In the genomic region with DNA sequence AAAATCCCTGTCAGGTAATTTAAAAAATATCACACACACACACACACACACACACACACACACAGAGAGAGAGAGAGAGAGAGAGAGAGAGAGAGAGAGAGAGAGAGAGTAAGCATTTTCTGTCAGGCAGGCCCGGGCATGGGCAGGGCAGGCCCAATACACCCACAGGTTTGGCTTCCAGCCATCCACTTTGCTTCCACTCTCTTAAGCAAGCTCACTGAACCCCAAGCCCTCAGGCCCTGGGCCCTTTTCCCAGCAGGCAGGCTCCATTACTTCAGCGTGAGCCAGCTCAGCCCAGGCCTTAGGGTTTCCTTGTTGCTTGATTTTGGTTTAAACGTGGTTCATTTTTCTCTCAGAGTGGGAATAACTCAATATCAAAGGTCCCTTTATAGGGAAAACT, we compare ENCODE assay signal across 11 mouse cellular contexts. TPM values are rescaled to one million over a fixed set of nuclear protein-coding genes. Genes with fewer than 3 reads are reported as not detected.
A peak's percentile ranks its signal among the peaks of the same experiment; 100 is the strongest.
DNase-seq lines count a peak whose midpoint lies in the region; ATAC-seq lines count a peak whose summit lies in the region.
"Had no signal": no experiment of that assay in that cellular context is flagged by ENCODE, and none has a peak within 500 bp of the region (broad histone marks: within the 10 kb centered on the region; RNA-seq: fewer than 3 reads in every experiment).

No protein-coding gene starts in this region.

- no peak overlapping the region for H3K4me3 ChIP-seq in midbrain, embryonic 10.5 days

- no peaks in the 10 kb centered on the region for H3K9me3 ChIP-seq in midbrain, embryonic 10.5 days (replicated peaks)

- DNase-seq in cerebellum, postnatal 10 days: peak; percentile 62 to 77
- DNase-seq in cerebellum, adult 9-11 months: no peak
- peak; percentile 61 for DNase-seq in left cerebral cortex, postnatal 4 days
- no peak for DNase-seq in left cerebral cortex, adult 11 months (ENCODE audit: low spot score)
- DNase-seq in adrenal gland, postnatal 36 days: peak; percentile 9 to 42
- DNase-seq in lung, postnatal 10 days: peak; percentile 14
- no peak for DNase-seq in midbrain, embryonic 10.5 days (ENCODE audit: low spot score)
- DNase-seq: gastrocnemius, postnatal 25 days had no signal

- H3K4me1 ChIP-seq in midbrain, embryonic 10.5 days: no peaks in the 10 kb centered on the region

- intact Hi-C loops in left cerebral cortex, postnatal 4 days (cut with DNase I): no loop called here

- H3K27ac ChIP-seq in midbrain, embryonic 10.5 days (replicated peaks): no peak overlapping the region

- no peaks in the 10 kb centered on the region for H3K27me3 ChIP-seq in midbrain, embryonic 10.5 days (ENCODE audit: low read depth, poor library complexity, severe bottlenecking)

- H3K36me3 ChIP-seq in midbrain, embryonic 10.5 days: no peaks in the 10 kb centered on the region

- WGBS in midbrain, embryonic 10.5 days: 84% methylated on average over 3 of the region's 3 CpGs

- no peak for ATAC-seq in CD4-positive, CD25-positive, alpha-beta regulatory T cell, adult 4 months

RNA-seq across cellular contexts. Expression of a gene that starts 2.5 kb away (rescaled TPM):
- not detected for total RNA-seq in left cerebral cortex, postnatal 4 days (2021)
- total RNA-seq in adrenal gland, postnatal 36 days (2021): not detected
- not detected for polyA plus RNA-seq in CD4-positive, CD25-positive, alpha-beta regulatory T cell, adult 4 months (2017; shearing (Covaris generic))
- not detected in 2 replicates for polyA plus RNA-seq in midbrain, embryonic 10.5 days (2016; fragmentation: Nextera tagmentation; extraction: Ambion mirVana)
- total RNA-seq: gastrocnemius, postnatal 25 days had no signal

RNA-seq across cellular contexts. Expression of a gene that starts 16.5 kb away (rescaled TPM):
- total RNA-seq in left cerebral cortex, postnatal 4 days (2021): not detected
- not detected for total RNA-seq in adrenal gland, postnatal 36 days (2021)
- polyA plus RNA-seq in CD4-positive, CD25-positive, alpha-beta regulatory T cell, adult 4 months (2017; shearing (Covaris generic)): not detected
- not detected in 2 replicates for polyA plus RNA-seq in midbrain, embryonic 10.5 days (2016; fragmentation: Nextera tagmentation; extraction: Ambion mirVana)
- total RNA-seq: gastrocnemius, postnatal 25 days had no signal
- polyA plus RNA-seq: large intestine, adult 2 months; small intestine, adult 2 months had no signal

RNA-seq across cellular contexts. Expression of a gene that starts 32.4 kb away (rescaled TPM):
- total RNA-seq in left cerebral cortex, postnatal 4 days (2021): 1 to 10 TPM; 1.0 to 1.3 TPM
- 1 to 10 TPM in 1 of 2 experiments, under 1 TPM in 1; 0.40 to 1.7 TPM for total RNA-seq in adrenal gland, postnatal 36 days (2021)
- 10 to 100 TPM; 16.2 to 19.2 TPM for polyA plus RNA-seq in CD4-positive, CD25-positive, alpha-beta regulatory T cell, adult 4 months (2017; shearing (Covaris generic))
- polyA plus RNA-seq in midbrain, embryonic 10.5 days (2016; fragmentation: Nextera tagmentation; extraction: Ambion mirVana): 0.16 and 0.26 TPM in 2 replicates
- total RNA-seq: gastrocnemius, postnatal 25 days had no signal

RNA-seq across cellular contexts. Expression of a gene that starts 42.7 kb away (rescaled TPM):
- not detected for total RNA-seq in left cerebral cortex, postnatal 4 days (2021)
- total RNA-seq in adrenal gland, postnatal 36 days (2021): 1 to 10 TPM in 1 of 2 experiments, under 1 TPM in 1; 0.72 to 1.4 TPM
- 1 to 10 TPM in 1 of 2 experiments, not detected in 1; 1.2 TPM for polyA plus RNA-seq in CD4-positive, CD25-positive, alpha-beta regulatory T cell, adult 4 months (2017; shearing (Covaris generic))
- not detected in 2 replicates for polyA plus RNA-seq in midbrain, embryonic 10.5 days (2016; fragmentation: Nextera tagmentation; extraction: Ambion mirVana)
- total RNA-seq: gastrocnemius, postnatal 25 days had no signal

RNA-seq across cellular contexts. Expression of a gene that starts 49.4 kb away (rescaled TPM):
- total RNA-seq in left cerebral cortex, postnatal 4 days (2021): not detected
- not detected for total RNA-seq in adrenal gland, postnatal 36 days (2021)
- polyA plus RNA-seq in CD4-positive, CD25-positive, alpha-beta regulatory T cell, adult 4 months (2017; shearing (Covaris generic)): not detected
- polyA plus RNA-seq in midbrain, embryonic 10.5 days (2016; fragmentation: Nextera tagmentation; extraction: Ambion mirVana): 0.11 TPM in 1 of 2 replicates, not detected in the other
- total RNA-seq: gastrocnemius, postnatal 25 days had no signal

Comparison
In these comparisons a context has a peak if more than half of its experiments do, and no peak if none do; other contexts are left out.
1. DNase-seq: peak in cerebellum, postnatal 10 days (2 of 2), left cerebral cortex, postnatal 4 days (single experiment), adrenal gland, postnatal 36 days (2 of 2) and lung, postnatal 10 days (single experiment); none in cerebellum, adult 9-11 months (single experiment), left cerebral cortex, adult 11 months (single experiment) and midbrain, embryonic 10.5 days (single experiment).